Mouse (Mus musculus): ENCODE results near the gene Lancl1.

GRCm38 (mm10) chr1:67010520-67010919 is 28.2 kb downstream of the Lancl1 start:
- no peak for TF ChIP-seq CTCF (IDR thresholded peaks at IDR 0.05; ENCODE audit: low read depth)
- no peak for TF ChIP-seq EP300 (optimal IDR thresholded peaks at IDR 0.05)
